In the genomic region with DNA sequence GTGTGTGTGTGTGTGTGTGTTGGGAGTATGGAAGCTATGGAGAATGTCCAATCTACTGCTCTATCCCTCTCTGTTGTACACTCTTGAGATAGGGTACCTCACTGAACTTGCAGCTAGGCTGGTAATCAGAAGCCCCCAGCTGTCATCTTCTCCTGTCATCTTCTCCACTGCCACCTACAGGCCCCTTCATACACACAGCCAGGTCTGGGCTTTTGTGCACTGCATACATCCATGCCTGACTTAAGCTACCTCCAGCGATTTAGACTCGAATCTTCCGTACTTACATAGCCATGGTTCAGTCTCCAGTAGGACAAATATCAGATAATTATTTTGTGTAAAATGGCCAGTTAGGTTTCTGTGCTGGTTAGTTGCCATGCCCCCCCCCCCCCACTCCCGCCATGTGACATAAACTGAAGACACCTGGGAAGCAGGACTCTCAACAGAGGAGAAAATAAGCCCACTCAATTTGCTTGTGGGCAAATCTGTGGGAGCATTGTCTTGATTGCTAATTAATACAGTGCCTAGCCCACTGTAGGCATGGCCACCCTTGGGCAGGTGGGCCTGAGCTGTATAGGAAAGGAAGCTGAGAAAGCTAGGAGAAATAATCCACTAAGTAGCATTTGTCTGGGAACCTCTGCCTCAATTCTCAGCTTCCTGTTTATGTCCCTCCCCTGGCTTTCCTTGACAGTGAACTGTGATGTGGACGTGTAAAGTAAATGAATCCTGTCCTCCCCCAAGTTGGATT, we compare ENCODE assay signal across 10 mouse cellular contexts.
DNase-seq lines count a peak whose midpoint lies in the region; ATAC-seq and TF ChIP-seq lines count a peak whose summit lies in the region.
"Had no signal": no experiment of that assay in that cellular context is flagged by ENCODE, and none has a peak within 500 bp of the region (broad histone marks: within the 10 kb centered on the region; RNA-seq: fewer than 3 reads in every experiment).

No protein-coding gene starts in this region.

- in situ Hi-C loops in Patski (cut with MboI; ENCODE audit: low pct_unique_long_range_greater_than_20kb) = loop anchor here (10.0 kb wide), 1 partner anchor 776 kb away; no protein-coding TSS in a partner anchor

- peak; percentile 70 for ATAC-seq in kidney, embryonic 16.5 days (ENCODE audit: low FRiP score, low TSS enrichment)
- no peak for ATAC-seq in Patski
- ATAC-seq in forebrain, embryonic 14.5 days = peak; percentile 33; the same call in 1 of the 2 replicates
- ATAC-seq in midbrain, embryonic 14.5 days (ENCODE audit: low FRiP score, low TSS enrichment) = 0 out of 2 replicates have a peak, but pooled peaks have one; percentile 3

- POLR2A ChIA-PET in Patski (lab: Charles Lee) = no interaction called here

- no peaks in the 10 kb centered on the region for H3K9me3 ChIP-seq in kidney, embryonic 16.5 days (ENCODE audit: low read length)
- H3K9me3 ChIP-seq in forebrain, embryonic 14.5 days (replicated peaks; ENCODE audit: control insufficient read depth, low read length) = no peaks in the 10 kb centered on the region
- H3K9me3 ChIP-seq in midbrain, embryonic 14.5 days (ENCODE audit: control insufficient read depth, low read length) = no peaks in the 10 kb centered on the region
- H3K9me3 ChIP-seq: liver, embryonic 15.5 days had no signal

- no peaks in the 10 kb centered on the region for H3K36me3 ChIP-seq in kidney, embryonic 16.5 days (ENCODE audit: insufficient read depth, low read length)
- H3K36me3 ChIP-seq in forebrain, embryonic 14.5 days (ENCODE audit: control insufficient read depth, insufficient read depth, low read length) = no peaks in the 10 kb centered on the region
- H3K36me3 ChIP-seq in midbrain, embryonic 14.5 days (ENCODE audit: control insufficient read depth, insufficient read depth, low read length) = no peaks in the 10 kb centered on the region
- H3K36me3 ChIP-seq: liver, embryonic 15.5 days had no signal

- peak; percentile 10 for TF ChIP-seq CTCF in Patski (IDR thresholded peaks at IDR 0.05)

- H3K9ac ChIP-seq in kidney, embryonic 16.5 days (replicated peaks; ENCODE audit: low read length) = no peak overlapping the region
- H3K9ac ChIP-seq in forebrain, embryonic 14.5 days (ENCODE audit: low read length) = no peak overlapping the region
- no peak overlapping the region for H3K9ac ChIP-seq in midbrain, embryonic 14.5 days (replicated peaks; ENCODE audit: low read length)
- H3K9ac ChIP-seq: liver, embryonic 15.5 days had no signal

- DNase-seq in kidney, postnatal 10 days = no peak
- DNase-seq in Patski (ENCODE audit: low read depth, low spot score) = no peak
- DNase-seq in forebrain, embryonic 14.5 days (ENCODE audit: low spot score) = no peak
- peak; percentile 18 for DNase-seq in midbrain, embryonic 14.5 days
- DNase-seq in spleen, postnatal 36 days (ENCODE audit: low spot score in 2 of 2) = no peak
- no peak for DNase-seq in spleen, postnatal 14 days (ENCODE audit: low spot score in 2 of 2)
- DNase-seq: heart, adult 11 months; spleen, adult 18-20 months had no signal

- CTCF ChIA-PET in Patski (lab: Charles Lee) = interaction anchor here (1.1 to 1.4 kb wide), 3 partner anchors 444 to 455 kb away, joined by 3 to 4 read pairs (median 3); no protein-coding TSS in a partner anchor

- no peak overlapping the region for H3K27ac ChIP-seq in kidney, embryonic 16.5 days (ENCODE audit: low read length)
- no peak overlapping the region for H3K27ac ChIP-seq in forebrain, embryonic 14.5 days (ENCODE audit: low read depth, low read length)
- no peak overlapping the region for H3K27ac ChIP-seq in midbrain, embryonic 14.5 days (replicated peaks; ENCODE audit: low read depth, low read length)
- H3K27ac ChIP-seq: liver, embryonic 15.5 days had no signal

- peaks cover 18% of the 10 kb centered on the region for H3K4me1 ChIP-seq in kidney, embryonic 16.5 days (ENCODE audit: insufficient read depth, low read length)
- H3K4me1 ChIP-seq in forebrain, embryonic 14.5 days (ENCODE audit: control insufficient read depth, insufficient read depth, low read length) = no peaks in the 10 kb centered on the region
- 0 out of 2 replicates have a peak, but pooled peaks cover 7% of the 10 kb centered on the region for H3K4me1 ChIP-seq in midbrain, embryonic 14.5 days (ENCODE audit: control insufficient read depth, insufficient read depth, low read length)
- H3K4me1 ChIP-seq: liver, embryonic 15.5 days had no signal

- H3K4me2 ChIP-seq in kidney, embryonic 16.5 days (replicated peaks; ENCODE audit: low read depth, low read length) = 0 out of 2 replicates have a peak overlapping the region, but pooled peaks have one; percentile 21
- no peak overlapping the region for H3K4me2 ChIP-seq in forebrain, embryonic 14.5 days (ENCODE audit: low read length)
- no peak overlapping the region for H3K4me2 ChIP-seq in midbrain, embryonic 14.5 days (ENCODE audit: low read length)
- H3K4me2 ChIP-seq: liver, embryonic 15.5 days had no signal

- H3K27me3 ChIP-seq in kidney, embryonic 16.5 days (ENCODE audit: insufficient read depth, low read length) = no peaks in the 10 kb centered on the region
- no peaks in the 10 kb centered on the region for H3K27me3 ChIP-seq in Patski
- H3K27me3 ChIP-seq in forebrain, embryonic 14.5 days (replicated peaks; ENCODE audit: control insufficient read depth, insufficient read depth, low read length) = no peaks in the 10 kb centered on the region
- no peaks in the 10 kb centered on the region for H3K27me3 ChIP-seq in midbrain, embryonic 14.5 days (ENCODE audit: control insufficient read depth, insufficient read depth, low read length)
- H3K27me3 ChIP-seq: liver, embryonic 15.5 days had no signal

- H3K4me3 ChIP-seq in kidney, embryonic 16.5 days (ENCODE audit: low read length) = no peak overlapping the region
- H3K4me3 ChIP-seq in forebrain, embryonic 14.5 days (ENCODE audit: low read depth, low read length) = no peak overlapping the region
- H3K4me3 ChIP-seq in midbrain, embryonic 14.5 days (replicated peaks; ENCODE audit: low read depth, low read length) = no peak overlapping the region
- H3K4me3 ChIP-seq: liver, embryonic 15.5 days had no signal

- 77% methylated on average over 5 of the region's 5 CpGs for WGBS in kidney, embryonic 16.5 days
- WGBS in forebrain, embryonic 14.5 days = 72% methylated on average over 5 of the region's 5 CpGs
- WGBS in midbrain, embryonic 14.5 days = 74% methylated on average over 5 of the region's 5 CpGs
